Mouse (Mus musculus) forebrain, embryonic 15.5 days (tissue): ENCODE data around the gene Telo2. TPM values are rescaled to one million over a fixed set of nuclear protein-coding genes. Genes with fewer than 3 reads are reported as not detected.
"Not testable (repeated sequence)": the region's sequence is repeated elsewhere in the genome, so short reads cannot be mapped to it uniquely, and the experiment has no call there.

ENCODE experiments used
- ATAC-seq: fragments of 200-750 bp; cut with Nextera tagmentation; replicated peaks from 2 replicates; pipeline ENCODE4 v1.8.0; 2017; ENCODE audit warnings: mild to moderate bottlenecking, moderate TSS enrichment, moderate library complexity
- H3K27ac ChIP-seq: fragments of 300-500 bp; sonication (generic); replicated peaks from 2 replicates; pipeline ENCODE4 v1.5.1; 2015; ENCODE audit warnings: mild to moderate bottlenecking, inconsistent platforms
- H3K27me3 ChIP-seq: fragments of 300-500 bp; sonication (generic); 2 replicates; pipeline ENCODE4 v1.6.1; 2015; ENCODE audit warnings: inconsistent platforms
- H3K36me3 ChIP-seq: fragments of 300-500 bp; sonication (generic); 2 replicates; pipeline ENCODE4 v1.6.1; 2015; ENCODE audit warnings: mild to moderate bottlenecking, inconsistent platforms
- H3K4me1 ChIP-seq: fragments of 300-500 bp; sonication (generic); 2 replicates; pipeline ENCODE4 v1.6.1; 2015; ENCODE audit warnings: inconsistent platforms
- H3K4me2 ChIP-seq: fragments of 300-500 bp; sonication (generic); replicated peaks from 2 replicates; pipeline ENCODE4 v1.6.1; 2015; ENCODE audit warnings: mild to moderate bottlenecking, inconsistent platforms
- H3K4me3 ChIP-seq: fragments of 300-500 bp; sonication (generic); 2 replicates; pipeline ENCODE4 v1.5.1; 2015; ENCODE audit warnings: mild to moderate bottlenecking, inconsistent platforms
- H3K9ac ChIP-seq: fragments of 300-500 bp; sonication (generic); replicated peaks from 2 replicates; pipeline ENCODE4 v1.6.1; 2015; ENCODE audit warnings: mild to moderate bottlenecking, inconsistent platforms
- H3K9me3 ChIP-seq: fragments of 300-500 bp; sonication (generic); 2 replicates; pipeline ENCODE4 v1.6.1; 2016; ENCODE audit warnings: inconsistent platforms
- WGBS: fragments of 180-500 bp; shearing (Covaris S2); methylation state at CpG from one replicate; pipeline ENCODE4 v1.1.7; 2015; ENCODE audit warnings: mixed read lengths; 5-methylcytosine and 5-hydroxymethylcytosine counted together
- polyA plus RNA-seq: library from polyadenylated mRNA; unstranded; fragments of >200 nt; fragmentation: Nextera tagmentation; extraction: Ambion mirVana; gene quantifications from 2 replicates; pipeline ENCODE4 v1.2.1, GENCODE M21; 2015

The Telo2 gene
- 54.6 and 57.2 TPM in 2 replicates for polyA plus RNA-seq

DNA sequence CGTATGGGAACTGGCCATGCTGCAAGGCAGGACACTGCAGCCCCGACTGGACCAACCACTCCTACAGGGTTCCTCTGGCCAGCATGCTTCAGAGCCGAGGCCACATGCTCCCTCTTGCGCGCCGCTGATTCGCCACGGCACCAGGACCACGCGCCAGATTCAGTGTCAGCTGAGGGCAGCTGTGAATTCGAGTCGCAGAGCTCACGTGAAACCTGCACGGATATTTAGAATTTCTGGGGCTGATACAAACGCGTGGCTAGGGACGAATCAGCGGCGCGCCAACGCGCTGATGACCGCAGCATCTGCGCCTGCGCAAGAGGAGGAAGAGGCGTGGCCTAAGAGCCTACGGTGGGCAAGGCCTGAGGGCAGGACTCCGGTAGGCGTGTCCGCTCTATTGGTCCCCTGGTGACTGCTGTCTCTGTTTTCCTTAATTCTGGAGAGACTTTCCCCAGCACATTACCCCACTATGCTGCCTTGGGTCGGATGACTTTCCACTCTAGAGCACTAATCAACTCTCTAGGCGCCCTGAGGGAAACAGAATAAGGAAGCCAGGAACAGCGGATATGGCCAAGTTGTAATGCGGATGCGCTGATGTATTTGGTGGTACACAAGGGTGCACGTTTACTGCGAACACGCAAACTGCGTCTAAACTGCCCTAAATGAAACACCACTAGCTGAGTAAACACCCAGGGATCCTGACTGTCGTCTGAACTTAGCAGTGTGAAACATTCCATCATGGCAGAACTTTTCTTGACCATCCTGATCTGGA is at the start of gene Telo2:
Gene Telo2, minus strand, starts transcription at position 304 of the 769 bp plus-strand sequence.
- H3K4me2 ChIP-seq, result peak within 1 kb of the TSS; percentile 96
- H3K36me3 ChIP-seq, result no peaks in the 10 kb centered on the region
- H3K9me3 ChIP-seq, result no peaks in the 10 kb centered on the region
- peak; percentile 88 for ATAC-seq
- H3K9ac ChIP-seq, result peak within 1 kb of the TSS; percentile 68
- whole genome bisulfite sequencing, result 5% methylated on average over 40 of the region's 40 CpGs
- H3K4me1 ChIP-seq, result peaks cover 17% of the 10 kb centered on the region
- H3K27ac ChIP-seq, result peak within 1 kb of the TSS; percentile 88
- peak within 1 kb of the TSS; percentile 66 for H3K4me3 ChIP-seq
- no peaks in the 10 kb centered on the region for H3K27me3 ChIP-seq

DNA sequence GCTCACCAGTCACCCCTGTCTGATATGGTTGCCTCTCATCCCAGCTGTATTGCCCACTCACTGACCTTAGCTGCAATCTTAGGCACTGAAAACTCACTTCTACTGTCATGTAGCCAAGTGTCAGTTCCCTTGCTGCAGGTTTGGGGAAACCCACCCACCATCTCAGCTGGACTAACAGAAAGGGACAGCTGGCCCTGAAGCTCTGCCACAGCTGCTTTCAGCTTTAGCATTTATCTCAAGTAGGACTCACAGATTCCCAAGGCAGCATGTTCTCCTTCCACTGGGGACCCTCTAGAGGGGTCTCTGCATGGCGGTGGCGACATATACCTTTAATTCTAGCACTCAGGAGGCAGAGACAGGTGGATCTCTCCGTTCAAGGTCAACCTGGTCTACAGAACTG is 49.0 kb upstream of the Telo2 start:
- WGBS, result 87% methylated on average over 3 of the region's 3 CpGs
- no peaks in the 10 kb centered on the region for H3K9me3 ChIP-seq
- no peaks in the 10 kb centered on the region for H3K4me1 ChIP-seq
- H3K27ac ChIP-seq, result no peak overlapping the region
- no peak overlapping the region for H3K4me3 ChIP-seq
- no peak for ATAC-seq
- no peak overlapping the region for H3K4me2 ChIP-seq
- no peak overlapping the region for H3K9ac ChIP-seq
- H3K36me3 ChIP-seq, result peaks cover 17% of the 10 kb centered on the region
- no peaks in the 10 kb centered on the region for H3K27me3 ChIP-seq

DNA sequence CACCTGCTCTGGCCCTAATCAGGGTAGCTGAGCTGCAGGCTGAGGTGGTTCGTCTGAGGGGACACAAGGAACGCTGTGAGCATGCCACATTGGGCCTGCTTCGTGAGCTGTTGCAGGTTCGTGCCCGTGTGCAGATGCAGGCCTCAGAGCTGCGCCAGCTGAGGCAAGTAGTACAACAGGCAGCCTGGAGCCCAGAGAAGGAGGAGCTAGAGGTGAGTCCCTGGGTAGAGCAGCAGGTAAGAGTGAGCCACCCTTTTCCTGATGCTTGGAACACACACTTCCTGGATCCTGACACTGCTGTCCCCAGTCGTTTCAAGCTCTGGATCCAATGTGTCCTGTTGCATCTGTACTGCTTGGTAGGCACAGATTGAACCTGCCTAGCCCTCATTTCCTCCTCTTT is 47.6 kb upstream of the Telo2 start:
- Histone ChIP-seq H3K4me2 (no peak overlapping the region), H3K27me3 (no peaks in the 10 kb centered on the region), H3K4me3 (no peak overlapping the region), H3K9me3 (no peaks in the 10 kb centered on the region), H3K4me1 (no peaks in the 10 kb centered on the region), H3K36me3 (peaks cover 24% of the 10 kb centered on the region), H3K9ac (no peak overlapping the region), H3K27ac (no peak overlapping the region)
- 75% methylated on average over 7 of the region's 7 CpGs for WGBS
- ATAC-seq, result no peak

DNA sequence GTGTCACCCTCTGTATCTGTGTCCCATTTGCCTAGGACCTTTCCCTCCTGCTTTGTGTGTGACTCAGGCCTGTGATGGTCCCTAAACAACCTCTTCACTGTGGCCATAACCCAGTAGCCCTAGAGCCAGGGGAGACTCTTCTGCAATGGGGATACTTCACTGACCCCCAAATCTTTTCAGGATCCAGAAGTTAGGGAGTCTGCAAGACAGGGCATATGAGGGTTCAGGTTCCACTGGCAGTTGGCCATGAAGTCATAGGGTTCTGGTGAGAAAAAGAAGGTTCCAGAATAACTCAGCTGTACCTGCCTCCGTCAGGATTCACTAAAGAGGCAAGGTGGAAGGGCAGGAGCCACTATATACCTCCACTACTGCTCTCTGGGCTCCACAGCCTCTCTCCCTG is 46.4 kb upstream of the Telo2 start, which contains the start of gene Ccdc154:
Gene Ccdc154, plus strand, starts transcription at position 301 of the 400 bp plus-strand sequence.
- no peaks in the 10 kb centered on the region for H3K27me3 ChIP-seq
- no peaks in the 10 kb centered on the region for H3K4me1 ChIP-seq
- H3K9ac ChIP-seq, result no peak within 1 kb of the TSS
- 96% methylated on average over 1 of the region's 1 CpGs for WGBS
- no peaks in the 10 kb centered on the region for H3K9me3 ChIP-seq
- H3K4me3 ChIP-seq, result no peak within 1 kb of the TSS
- no peak within 1 kb of the TSS for H3K4me2 ChIP-seq
- peaks cover 34% of the 10 kb centered on the region for H3K36me3 ChIP-seq
- no peak for ATAC-seq
- H3K27ac ChIP-seq, result no peak within 1 kb of the TSS

DNA sequence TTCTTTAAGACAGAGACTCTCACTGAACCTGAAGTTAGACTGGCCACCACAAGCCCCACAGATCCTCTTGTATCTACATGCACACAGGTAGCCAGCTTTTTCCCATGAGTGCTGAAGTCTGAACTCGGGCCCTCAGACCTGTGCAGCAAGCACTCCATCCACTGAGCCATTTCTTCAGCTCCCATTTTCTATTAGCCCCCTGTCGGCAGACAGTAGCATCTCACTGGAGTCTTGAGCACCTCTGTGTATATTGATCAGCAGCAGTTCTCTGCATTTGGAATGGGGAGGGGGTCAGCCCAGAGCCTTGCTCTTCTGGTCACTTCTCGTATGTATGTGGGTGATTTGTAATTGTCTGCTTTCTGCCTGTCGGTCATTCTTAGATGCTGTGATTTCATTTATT is 24.2 kb upstream of the Telo2 start:
- H3K9me3 ChIP-seq, result no peaks in the 10 kb centered on the region
- H3K27ac ChIP-seq, result no peak overlapping the region
- no peak overlapping the region for H3K4me3 ChIP-seq
- no peak overlapping the region for H3K4me2 ChIP-seq
- H3K27me3 ChIP-seq, result no peaks in the 10 kb centered on the region
- no peaks in the 10 kb centered on the region for H3K36me3 ChIP-seq
- H3K4me1 ChIP-seq, result peaks cover 5% of the 10 kb centered on the region; the same call in 1 of the 2 replicates
- no peak for ATAC-seq
- H3K9ac ChIP-seq, result no peak overlapping the region
- WGBS, result 71% methylated on average over 4 of the region's 4 CpGs

DNA sequence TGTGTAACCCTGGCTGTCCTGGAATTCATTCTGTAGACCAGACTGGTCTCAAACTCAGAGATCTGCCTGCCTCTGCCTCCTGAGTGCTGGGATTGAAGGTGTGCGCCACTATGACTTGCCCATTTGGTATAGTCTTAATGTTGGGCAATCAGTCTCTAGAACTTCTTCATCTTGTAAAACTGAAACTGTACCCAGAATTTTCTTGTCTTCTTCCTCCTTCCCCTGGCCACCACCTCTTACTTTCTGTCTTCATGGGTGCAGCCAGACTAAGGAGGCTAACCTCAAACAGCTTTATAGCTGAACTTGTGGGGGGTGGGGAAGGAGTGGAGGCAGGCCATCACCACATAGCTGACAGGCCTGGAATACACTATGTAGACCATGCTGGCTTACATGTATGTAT is 23.0 kb upstream of the Telo2 start:
- Histone ChIP-seq H3K4me2 (no peak overlapping the region), H3K36me3 (no peaks in the 10 kb centered on the region), H3K27ac (no peak overlapping the region), H3K9ac (no peak overlapping the region), H3K9me3 (no peaks in the 10 kb centered on the region), H3K4me1 (peaks cover 15% of the 10 kb centered on the region), H3K27me3 (no peaks in the 10 kb centered on the region), H3K4me3 (no peak overlapping the region)
- 94% methylated on average over 1 of the region's 1 CpGs for WGBS
- no peak for ATAC-seq

DNA sequence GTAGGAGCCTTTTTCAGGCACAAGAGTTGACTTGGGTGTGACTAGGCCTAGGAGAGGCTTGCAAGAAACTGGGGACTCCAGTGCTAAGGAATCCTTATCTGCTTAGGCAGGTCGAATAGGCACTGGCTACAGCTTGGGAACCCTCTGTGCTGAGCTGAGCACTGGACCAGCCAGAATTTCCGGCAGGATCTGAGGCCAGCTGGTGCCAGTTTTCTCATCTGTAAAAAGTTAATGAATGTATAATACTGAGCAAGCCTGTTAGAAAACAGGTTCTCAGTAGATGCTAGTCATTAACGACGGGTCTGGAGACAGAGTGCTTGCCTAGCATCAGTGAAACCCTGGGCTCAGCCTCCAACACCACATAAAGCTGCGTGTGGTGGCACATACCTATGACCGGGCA is 19.9 kb upstream of the Telo2 start:
- ATAC-seq, result no peak
- WGBS, result 88% methylated on average over 6 of the region's 6 CpGs

DNA sequence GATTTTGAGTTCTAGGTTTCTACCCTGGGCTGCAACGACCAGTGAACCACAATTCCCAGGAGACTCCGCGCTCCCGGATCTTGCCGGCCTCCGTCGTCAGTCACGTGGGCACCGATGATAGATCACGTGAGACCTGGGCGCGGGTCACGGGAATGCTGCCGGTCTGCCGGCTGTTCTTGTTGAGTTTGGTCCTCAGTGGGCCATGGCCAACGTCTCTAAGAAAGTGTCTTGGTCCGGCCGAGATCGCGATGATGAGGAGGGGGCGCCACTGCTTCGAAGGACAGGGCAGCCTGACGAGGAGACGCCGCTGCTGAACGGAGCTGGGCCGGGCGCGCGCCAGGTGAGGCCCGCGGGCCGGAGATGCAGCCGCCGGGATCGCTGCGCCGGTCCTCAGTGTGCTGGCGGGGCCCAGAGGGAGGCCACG is 17.5 kb upstream of the Telo2 start, which contains the start of gene Clcn7:
Gene Clcn7, plus strand, starts transcription at position 117 of the 424 bp plus-strand sequence.
- Histone ChIP-seq H3K4me3 (peak within 1 kb of the TSS; percentile 76), H3K9me3 (no peaks in the 10 kb centered on the region), H3K27ac (no peak within 1 kb of the TSS), H3K27me3 (no peaks in the 10 kb centered on the region), H3K9ac (peak within 1 kb of the TSS; percentile 75), H3K4me2 (peak within 1 kb of the TSS; percentile 50), H3K4me1 (peaks cover 16% of the 10 kb centered on the region), H3K36me3 (no peaks in the 10 kb centered on the region)
- WGBS, result 0% methylated on average over 40 of the region's 40 CpGs
- peak; percentile 95 for ATAC-seq

More for the DNA sequence above, 19.9 kb upstream of the Telo2 start:
- Histone ChIP-seq H3K9ac (no peak overlapping the region), H3K9me3 (no peaks in the 10 kb centered on the region), H3K4me3 (no peak overlapping the region), H3K27me3 (no peaks in the 10 kb centered on the region), H3K27ac (no peak overlapping the region), H3K4me1 (peaks cover 16% of the 10 kb centered on the region), H3K36me3 (no peaks in the 10 kb centered on the region), H3K4me2 (no peak overlapping the region)

DNA sequence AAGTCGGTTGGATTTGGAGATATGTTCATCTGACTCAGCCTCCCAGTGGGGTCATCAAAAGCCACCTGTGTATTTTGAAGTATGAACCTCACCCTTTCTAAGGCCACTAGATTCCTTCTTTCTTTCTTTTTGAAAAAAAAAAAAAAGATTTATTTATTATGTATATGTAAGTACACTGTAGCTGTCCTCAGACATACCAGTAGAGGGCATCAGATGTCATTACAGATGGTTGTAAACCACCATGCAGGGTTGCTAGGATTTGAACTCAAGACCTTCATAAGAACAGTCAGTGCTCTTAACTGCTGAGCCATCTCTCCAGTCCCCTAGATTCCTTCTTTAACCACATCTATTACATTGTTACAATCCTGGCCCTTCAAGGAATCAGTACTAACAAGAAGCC is 14.3 kb upstream of the Telo2 start:
- Histone ChIP-seq H3K9ac (no peak overlapping the region), H3K4me2 (no peak overlapping the region), H3K27me3 (no peaks in the 10 kb centered on the region), H3K36me3 (no peaks in the 10 kb centered on the region), H3K4me1 (peaks cover 11% of the 10 kb centered on the region), H3K27ac (no peak overlapping the region), H3K4me3 (no peak overlapping the region), H3K9me3 (no peaks in the 10 kb centered on the region)
- 92% methylated on average over 1 of the region's 1 CpGs for WGBS
- no peak for ATAC-seq

DNA sequence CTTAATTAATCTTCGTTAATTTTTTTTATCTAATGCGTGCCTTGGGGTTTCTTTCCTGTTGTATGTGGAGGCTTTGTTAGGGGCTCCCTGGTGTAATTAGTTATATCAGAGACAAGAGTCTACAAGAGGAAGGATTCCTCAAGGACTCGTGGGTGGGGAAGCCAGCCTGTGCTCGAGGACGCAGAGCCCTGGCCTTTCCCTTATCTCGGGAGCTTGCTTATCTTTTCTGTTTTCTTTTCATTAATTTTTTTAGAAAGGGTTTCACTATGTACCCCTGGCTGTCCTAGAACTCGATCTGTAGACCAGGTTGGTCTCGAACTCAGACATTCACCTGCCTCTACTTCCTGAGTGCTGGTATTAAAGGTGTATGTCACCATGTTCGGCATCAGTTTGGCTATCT is 11.9 kb upstream of the Telo2 start:
- Histone ChIP-seq H3K4me1 (no peaks in the 10 kb centered on the region), H3K27me3 (no peaks in the 10 kb centered on the region), H3K4me3 (no peak overlapping the region), H3K36me3 (no peaks in the 10 kb centered on the region), H3K9ac (no peak overlapping the region), H3K9me3 (no peaks in the 10 kb centered on the region), H3K4me2 (no peak overlapping the region), H3K27ac (no peak overlapping the region)
- WGBS, result 72% methylated on average over 9 of the region's 9 CpGs
- no peak for ATAC-seq

DNA sequence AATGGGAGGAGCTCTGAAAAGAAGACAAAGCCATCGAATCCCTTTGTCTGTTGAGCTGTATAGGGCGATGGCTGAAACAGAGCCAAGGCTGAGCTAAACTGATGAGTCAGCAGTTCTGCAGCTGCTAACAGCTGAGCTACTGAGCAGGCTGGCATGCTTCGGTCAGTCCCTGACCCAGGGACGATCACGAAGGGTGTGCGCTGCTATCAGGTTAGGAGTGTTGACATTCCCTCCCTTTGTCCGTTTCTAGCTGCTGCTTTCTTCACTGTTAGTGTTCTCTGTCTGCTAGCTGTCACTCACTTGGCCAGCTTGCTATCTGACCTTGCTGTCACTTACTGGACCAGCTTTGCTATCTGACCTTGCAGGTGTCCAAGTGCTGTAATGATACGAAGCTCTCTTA is 11.3 kb upstream of the Telo2 start:
- ATAC-seq, result no peak
- 60% methylated on average over 8 of the region's 8 CpGs for WGBS
- no peaks in the 10 kb centered on the region for H3K27me3 ChIP-seq

DNA sequence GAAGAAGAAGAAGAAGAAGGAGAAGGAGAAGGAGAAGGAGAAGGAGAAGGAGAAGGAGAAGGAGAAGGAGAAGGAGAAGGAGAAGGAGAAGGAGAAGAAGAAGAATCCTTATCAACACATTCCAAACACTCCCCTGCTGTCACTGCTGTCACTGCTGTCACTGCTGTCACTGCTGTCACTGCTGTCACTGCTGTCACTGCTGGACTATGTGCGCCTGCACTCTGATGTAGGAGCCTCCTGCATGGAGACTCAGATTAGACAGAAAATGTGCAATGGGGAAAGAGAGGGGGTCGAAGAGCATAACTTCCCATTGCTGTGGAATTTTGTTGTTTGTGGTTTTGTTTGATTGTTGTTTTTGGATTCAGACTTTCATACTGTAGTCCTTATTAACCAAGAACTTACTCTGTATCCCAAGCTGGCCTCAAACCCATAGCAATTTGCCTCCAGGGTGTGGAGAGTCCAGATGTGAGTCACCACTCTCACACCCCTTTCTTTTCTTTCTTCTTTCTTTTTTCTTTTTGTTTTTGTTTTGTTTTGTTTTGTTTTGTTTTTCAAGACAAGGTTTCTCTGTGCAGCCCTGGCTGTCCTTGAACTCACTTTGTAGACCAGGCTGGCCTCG is 9.8 kb upstream of the Telo2 start:
- not testable (repeated sequence) for ATAC-seq, H3K36me3 ChIP-seq, H3K9me3 ChIP-seq, H3K4me3 ChIP-seq, H3K9ac ChIP-seq, H3K27me3 ChIP-seq, H3K4me2 ChIP-seq, H3K27ac ChIP-seq, H3K4me1 ChIP-seq
- WGBS, result 62% methylated on average over 3 of the region's 3 CpGs

More for the DNA sequence above, 11.3 kb upstream of the Telo2 start:
- no peak overlapping the region for H3K9ac ChIP-seq
- H3K4me2 ChIP-seq, result no peak overlapping the region
- no peak overlapping the region for H3K4me3 ChIP-seq
- no peak overlapping the region for H3K27ac ChIP-seq
- H3K4me1 ChIP-seq, result no peaks in the 10 kb centered on the region
- H3K9me3 ChIP-seq, result no peaks in the 10 kb centered on the region
- H3K36me3 ChIP-seq, result no peaks in the 10 kb centered on the region
